Mouse (Mus musculus) testis, adult 2 months (tissue): ENCODE data around the gene Ttc28.

ENCODE experiments used
- CTCF ChIP-seq: fragments of 200-500 bp; IDR thresholded peaks from 2 replicates; pipeline ENCODE4 v1.5.1; 2012; ENCODE audit warnings: low read depth, mild to moderate bottlenecking, inconsistent platforms, low read length, moderate library complexity; ENCODE audit not compliant: control insufficient read depth, insufficient read depth, insufficient replicate concordance
- POLR2A ChIP-seq: fragments of 200-500 bp; IDR thresholded peaks from 2 replicates; pipeline ENCODE4 v1.6.1; 2012; ENCODE audit warnings: low read depth, mild to moderate bottlenecking, inconsistent platforms, low read length, moderate library complexity; ENCODE audit not compliant: control insufficient read depth

GRCm38 (mm10) chr5:111075841-111076240 is 196.2 kb downstream of the Ttc28 start:
- TF ChIP-seq CTCF (no peak), POLR2A (no peak)
